Mouse (Mus musculus) retina, postnatal 7 days (tissue): ENCODE measurements around the gene Pdzrn4.

Source experiments
- DNase-seq: peaks from one replicate; pipeline ENCODE4 v3.0.0-alpha.2; 2012; ENCODE audit warnings: low read depth, low spot score

The Pdzrn4 gene

DNA sequence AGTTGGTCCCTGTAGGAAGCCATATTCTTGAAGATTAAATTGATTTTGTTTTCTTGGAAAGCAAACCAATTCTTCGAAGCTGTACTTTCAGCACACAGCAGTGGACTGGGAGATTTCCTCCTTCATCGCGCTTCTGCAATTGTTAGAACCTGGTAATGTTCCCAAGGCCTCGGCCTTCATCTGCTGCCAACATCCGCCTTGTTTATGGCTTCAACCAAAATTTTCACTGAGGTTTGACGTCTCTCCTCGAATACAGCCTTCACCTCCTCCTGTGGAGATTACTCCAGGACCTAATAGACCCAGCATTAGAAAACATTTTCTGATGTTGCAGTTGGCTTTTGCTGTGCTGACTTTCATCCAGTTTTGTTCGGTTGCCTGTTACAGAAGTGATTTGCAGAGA is 307.5 kb downstream of the Pdzrn4 start:
- no peak for DNase-seq

DNA sequence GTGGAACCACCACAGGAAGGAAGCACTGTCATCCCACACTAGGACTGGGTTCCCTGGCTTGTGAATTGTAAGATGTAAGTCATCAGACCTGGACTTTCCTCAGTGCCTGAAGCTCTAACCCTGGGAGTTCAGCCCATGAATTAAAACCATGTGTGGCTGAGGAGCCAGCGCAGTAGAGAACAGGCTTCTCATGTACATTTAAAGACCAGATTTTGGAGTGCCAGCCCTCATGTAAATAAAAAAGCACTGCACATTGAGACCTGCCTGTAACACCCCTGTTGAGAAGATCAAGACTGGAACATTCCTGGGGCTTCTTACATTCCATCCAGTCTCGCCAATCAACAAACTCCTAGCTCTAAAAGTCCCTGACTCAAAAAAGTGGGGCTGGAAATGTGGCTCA is 342.0 kb downstream of the Pdzrn4 start:
- DNase-seq: no peak

DNA sequence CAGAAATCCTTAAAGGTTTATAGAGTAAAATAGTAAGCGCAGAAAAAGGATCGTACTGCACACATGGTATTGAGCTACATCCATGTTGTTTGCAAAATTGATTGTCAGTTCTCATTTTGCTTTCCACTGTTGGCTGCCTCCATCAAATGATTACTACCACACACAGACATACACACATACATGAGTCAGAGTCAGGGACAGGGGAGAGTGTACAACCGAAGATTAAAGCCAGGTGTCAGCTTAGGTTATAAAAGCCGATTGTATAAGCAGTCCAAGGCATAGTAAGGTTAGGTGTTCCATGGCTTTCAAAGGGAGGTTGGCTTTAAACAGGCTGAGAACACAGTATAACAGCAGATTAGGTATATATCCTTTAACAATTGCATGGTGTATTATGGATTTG is 343.2 kb downstream of the Pdzrn4 start:
- no peak for DNase-seq

DNA sequence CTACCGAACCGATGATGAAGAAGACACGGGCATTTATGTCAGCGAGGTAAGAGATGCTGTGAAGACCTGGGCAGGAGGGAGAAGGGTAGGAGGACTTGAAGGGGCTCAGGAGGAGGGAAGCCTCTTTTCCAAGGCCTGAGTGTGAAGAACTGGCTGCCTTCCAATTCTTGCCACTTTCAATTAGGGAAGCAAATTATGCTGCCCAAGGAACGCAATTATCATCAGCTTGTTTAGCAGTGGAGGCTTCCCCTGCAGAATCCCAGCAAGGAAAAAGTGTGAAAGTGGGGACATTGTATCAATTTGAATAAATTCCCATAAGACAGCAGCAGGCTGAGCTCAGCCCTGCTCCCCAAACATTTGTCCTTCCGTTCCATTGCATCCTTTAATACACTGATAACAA is 346.9 kb downstream of the Pdzrn4 start:
- peak; percentile 39 for DNase-seq

DNA sequence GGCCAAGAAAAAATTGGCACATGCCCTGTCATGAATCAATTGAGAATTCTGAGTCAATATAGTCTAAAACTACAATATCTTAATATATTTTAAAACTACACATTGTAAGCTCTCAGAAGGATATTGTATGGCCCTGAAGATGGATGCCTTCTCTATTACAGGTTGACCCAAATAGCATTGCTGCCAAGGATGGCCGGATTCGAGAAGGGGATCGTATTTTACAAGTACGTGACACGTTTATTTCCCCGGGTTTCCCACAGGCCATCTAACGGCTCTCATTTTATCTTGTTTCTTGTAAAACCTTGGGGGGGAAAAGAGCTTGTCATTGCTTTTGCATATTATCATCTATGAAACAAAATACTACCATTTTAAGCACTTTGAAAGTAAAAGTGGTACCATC is 349.4 kb downstream of the Pdzrn4 start:
- DNase-seq: no peak

DNA sequence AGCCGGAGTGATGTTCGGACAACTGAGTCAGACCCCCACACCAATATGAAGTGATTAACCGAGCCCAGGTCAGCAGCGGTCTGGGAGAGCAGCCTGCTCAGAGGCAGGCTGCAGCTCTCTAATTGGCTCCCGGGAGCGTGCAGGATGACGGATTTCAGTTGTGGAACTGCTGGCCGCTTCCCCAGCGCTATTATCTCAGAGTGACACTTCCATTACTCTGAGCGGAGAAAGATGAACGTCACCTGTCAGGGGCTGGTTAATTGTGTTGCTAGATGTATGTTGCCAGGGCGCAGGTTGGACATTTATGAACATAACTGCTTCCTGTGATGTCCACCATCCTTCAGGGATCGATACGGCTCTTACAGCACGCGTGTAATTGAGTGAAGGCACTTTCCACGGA is 355.5 kb downstream of the Pdzrn4 start:
- DNase-seq: no peak

DNA sequence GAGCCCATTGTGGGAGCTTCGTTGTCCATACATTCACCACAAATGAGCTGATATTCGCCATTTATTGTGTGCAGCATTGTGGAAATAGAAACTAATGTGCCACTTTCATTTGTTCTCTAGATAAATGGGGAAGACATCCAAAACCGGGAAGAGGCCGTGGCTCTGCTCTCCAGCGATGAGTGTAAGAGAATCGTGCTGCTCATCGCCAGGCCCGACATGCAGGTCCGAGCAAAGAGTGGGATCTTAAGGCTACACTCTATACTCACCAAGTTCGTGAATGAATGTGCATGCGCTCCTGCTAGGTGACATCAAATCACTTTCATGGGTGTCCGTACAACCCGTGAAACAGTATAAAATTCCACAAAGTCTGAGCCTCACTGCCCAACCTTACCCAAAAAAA is 355.9 kb downstream of the Pdzrn4 start:
- no peak for DNase-seq

DNA sequence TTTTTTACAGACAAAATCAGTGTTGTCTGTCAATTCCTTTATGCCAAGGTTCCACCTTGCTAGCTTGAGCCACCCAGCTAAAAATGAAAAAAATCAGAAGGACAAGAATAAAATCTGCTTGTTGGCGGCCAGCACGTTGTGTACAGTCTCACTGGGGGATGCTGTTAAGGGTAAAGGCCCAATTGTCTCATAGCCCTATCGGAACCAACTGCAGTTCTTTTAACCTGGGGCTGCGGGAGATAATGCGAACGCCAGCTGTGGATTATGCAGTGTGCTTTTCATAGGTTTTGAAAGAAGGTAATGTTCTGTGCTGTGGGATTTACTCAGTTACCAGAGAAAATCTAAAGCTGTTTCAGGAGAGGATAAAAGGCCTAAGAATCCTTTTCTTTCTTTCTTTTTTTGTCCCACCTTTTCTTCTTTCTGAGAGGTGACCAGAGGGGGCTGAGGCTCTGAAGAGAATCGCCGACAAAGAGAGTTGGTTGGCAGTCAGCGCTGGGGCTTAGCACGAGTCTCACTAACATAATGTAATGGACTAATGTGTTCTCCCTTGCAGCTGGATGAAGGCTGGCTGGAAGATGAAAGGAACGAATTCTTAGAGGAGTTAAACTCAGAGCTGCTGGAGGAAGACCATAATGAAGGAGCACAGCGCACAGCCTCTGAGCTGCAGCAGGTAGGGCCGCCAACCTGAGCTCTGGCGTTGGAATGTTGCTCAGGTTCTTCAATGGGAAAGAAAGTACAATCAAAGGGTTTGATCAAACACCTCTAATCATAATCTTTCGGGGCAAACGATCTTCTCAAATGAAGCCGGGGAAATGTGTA is 360.6 kb downstream of the Pdzrn4 start:
- no peak for DNase-seq

DNA sequence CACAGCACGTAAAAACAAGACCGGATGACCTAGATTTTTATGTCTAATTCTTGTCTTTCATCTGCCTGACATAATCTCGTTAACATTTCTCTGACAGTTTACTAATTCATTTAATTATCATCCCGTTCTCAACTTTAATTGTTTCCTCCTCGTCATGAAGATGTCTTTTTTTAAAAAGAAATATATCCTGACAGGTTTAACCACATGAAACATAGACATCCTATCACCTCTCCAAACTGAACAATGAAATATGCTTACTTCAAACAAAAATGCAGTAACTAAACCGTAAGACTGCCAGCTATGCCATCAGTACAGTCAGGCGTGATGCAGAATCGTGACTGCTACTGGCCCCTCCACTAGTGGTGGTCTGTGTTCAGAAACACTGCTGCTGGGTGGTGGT is 362.3 kb downstream of the Pdzrn4 start:
- no peak for DNase-seq

DNA sequence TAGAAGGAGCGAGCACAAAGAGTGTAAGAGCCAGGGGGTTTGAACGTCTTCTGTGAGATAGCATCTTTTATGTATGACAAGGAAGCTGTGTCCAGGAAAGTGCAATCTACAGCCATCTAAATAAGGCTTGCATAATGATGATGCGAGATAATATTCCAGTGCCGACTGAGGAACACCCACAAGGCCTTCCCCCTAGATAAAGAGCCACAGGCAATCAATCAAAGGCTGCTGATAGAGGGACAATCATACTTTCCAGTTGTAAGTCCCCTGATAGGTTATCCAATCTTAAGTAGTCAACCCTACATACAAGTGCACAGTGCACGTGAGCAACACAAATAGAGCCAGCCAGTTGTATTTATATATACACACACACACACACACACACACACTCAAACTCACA is 366.6 kb downstream of the Pdzrn4 start:
- DNase-seq: no peak

DNA sequence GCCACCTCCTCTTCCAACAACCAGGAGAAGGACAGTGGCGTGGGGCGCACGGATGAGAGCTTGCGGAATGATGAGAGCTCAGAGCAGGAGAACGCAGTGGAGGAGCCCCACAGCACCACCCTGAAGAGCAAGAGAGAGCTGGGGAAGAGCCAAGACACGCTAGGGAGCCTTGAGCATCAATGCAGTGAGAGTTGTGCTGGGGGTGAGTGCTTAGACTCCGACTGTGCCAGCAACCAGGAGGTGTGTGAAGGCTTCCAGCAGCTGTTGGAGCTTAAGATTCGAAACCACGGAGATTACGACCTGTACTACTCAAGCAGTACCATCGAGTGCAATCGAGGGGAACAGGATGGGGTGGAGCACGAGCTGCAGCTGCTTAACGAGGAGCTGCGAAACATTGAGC is 372.9 kb downstream of the Pdzrn4 start:
- DNase-seq: no peak

DNA sequence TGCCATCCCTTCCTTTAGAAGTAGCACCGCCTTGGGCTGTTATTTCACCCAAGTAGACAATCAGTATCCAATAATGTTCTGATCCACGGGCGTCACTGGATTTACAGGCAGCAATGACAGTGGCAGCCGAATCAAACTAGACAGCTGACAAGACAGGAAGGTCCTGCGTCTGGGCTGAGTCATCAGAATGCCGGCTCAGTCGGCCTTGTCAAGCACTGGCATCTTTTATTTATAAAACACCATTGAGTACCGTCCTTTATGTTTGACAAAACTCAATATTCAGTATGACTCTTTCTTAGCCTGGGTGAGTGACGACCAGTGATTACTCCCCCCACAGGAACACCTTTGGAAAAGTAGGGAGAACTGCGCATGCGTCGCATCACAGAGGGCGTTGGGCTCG is 391.4 kb downstream of the Pdzrn4 start:
- no peak for DNase-seq

DNA sequence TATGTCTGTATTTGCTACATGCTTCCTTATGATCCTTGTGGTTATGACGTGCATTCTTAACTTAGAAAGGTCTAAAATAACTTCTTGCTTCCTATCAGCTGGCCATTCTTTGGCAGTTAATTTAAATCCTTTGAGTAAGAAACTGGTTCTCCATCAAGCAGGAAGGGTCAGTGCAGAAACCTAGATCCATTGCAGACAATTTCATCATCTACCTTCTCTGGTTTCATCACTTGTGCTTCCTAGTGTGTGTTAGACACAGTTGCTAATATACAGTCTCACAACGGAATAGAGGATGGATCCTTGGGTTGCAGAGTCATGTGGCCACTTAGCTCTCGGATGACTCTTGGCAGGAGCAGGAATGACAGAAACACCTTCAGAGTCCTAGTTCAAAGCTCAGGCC is 397.6 kb downstream of the Pdzrn4 start:
- no peak for DNase-seq

DNA sequence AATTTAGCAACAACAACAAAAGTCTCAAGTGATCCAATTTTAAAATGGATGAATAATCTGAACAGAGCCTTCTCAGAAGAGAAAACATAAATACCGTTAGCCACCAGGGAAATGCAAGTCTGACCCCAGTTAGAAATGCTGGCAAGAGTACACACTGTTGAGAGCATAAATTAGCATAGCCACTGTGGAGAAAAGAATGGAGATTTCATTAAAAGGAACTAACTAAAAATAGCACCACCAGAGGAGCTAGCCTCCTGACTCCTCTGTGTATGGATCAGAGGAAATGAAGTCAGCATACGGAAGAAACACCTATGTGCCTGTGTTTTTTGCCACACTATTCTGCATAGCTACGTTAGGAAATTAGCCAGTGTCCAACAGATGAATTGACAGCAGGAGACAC is 409.3 kb downstream of the Pdzrn4 start:
- no peak for DNase-seq

DNA sequence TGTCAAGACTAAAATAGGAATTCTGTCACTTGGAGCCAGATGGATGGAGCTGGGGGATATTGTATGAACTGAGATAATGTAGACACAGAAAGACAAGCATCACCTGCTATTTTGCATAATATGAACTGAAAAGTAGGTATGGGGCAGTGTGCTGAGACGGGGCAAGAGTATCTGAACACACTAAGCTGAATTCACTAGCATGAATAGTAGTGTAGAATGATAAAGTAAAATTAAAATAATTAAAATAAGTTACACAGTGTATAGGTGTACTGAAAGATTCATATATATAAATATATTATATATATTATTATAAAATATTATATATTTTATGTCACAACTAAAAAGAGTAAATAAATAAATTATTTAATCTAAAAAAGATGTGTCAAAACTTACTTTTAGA is 409.7 kb downstream of the Pdzrn4 start:
- no peak for DNase-seq
